Mouse (Mus musculus) heart, embryonic 10.5 days (tissue): ENCODE measurements around the gene Trafd1. TPM values are rescaled to one million over a fixed set of nuclear protein-coding genes. Genes with fewer than 3 reads are reported as not detected.

Source experiments
- DNase-seq: peaks from one replicate; pipeline ENCODE4 v3.0.0-alpha.2; 2017; ENCODE audit warnings: low spot score
- H3K27ac ChIP-seq: fragments of 300-500 bp; sonication (generic); 2 replicates; pipeline ENCODE4 v1.5.1; 2016; ENCODE audit warnings: mild to moderate bottlenecking
- H3K27me3 ChIP-seq: fragments of 300-500 bp; sonication (generic); 2 replicates; pipeline ENCODE4 v1.6.1; 2016; ENCODE audit warnings: mild to moderate bottlenecking; ENCODE audit not compliant: poor library complexity, insufficient read depth, severe bottlenecking
- H3K36me3 ChIP-seq: fragments of 300-500 bp; sonication (generic); 2 replicates; pipeline ENCODE4 v1.6.1; 2016; ENCODE audit warnings: mild to moderate bottlenecking, moderate library complexity
- H3K4me1 ChIP-seq: fragments of 300-500 bp; sonication (generic); 2 replicates; pipeline ENCODE4 v1.6.1; 2016; ENCODE audit warnings: mild to moderate bottlenecking
- H3K4me3 ChIP-seq: fragments of 300-500 bp; sonication (generic); 2 replicates; pipeline ENCODE4 v1.5.1; 2016; ENCODE audit warnings: mild to moderate bottlenecking, moderate library complexity
- H3K9me3 ChIP-seq: fragments of 300-500 bp; sonication (generic); 2 replicates; pipeline ENCODE4 v1.6.1; 2016; ENCODE audit warnings: mild to moderate bottlenecking, moderate library complexity
- WGBS: fragments of 180-500 bp; shearing (Covaris S2); methylation state at CpG from one replicate; pipeline ENCODE4 v1.1.7; 2016; 5-methylcytosine and 5-hydroxymethylcytosine counted together
- polyA plus RNA-seq: library from polyadenylated mRNA; unstranded; fragments of >200 nt; fragmentation: Nextera tagmentation; extraction: Ambion mirVana; gene quantifications from 2 replicates; pipeline ENCODE4 v1.2.1, GENCODE M21; 2016

The Trafd1 gene
- polyA plus RNA-seq, 1 experiment from 2014 or later: 71.9 TPM

- no peaks in the 10 kb centered on the region for H3K27me3 ChIP-seq
- H3K36me3 ChIP-seq: peaks cover 17% of the 10 kb centered on the region
- 10% methylated on average over 53 of the region's 53 CpGs for WGBS
- peak within 1 kb of the TSS; percentile 93 for H3K27ac ChIP-seq
- peaks cover 20% of the 10 kb centered on the region for H3K4me1 ChIP-seq
- peak; percentile 97 for DNase-seq
- peak within 1 kb of the TSS; percentile 98 for H3K4me3 ChIP-seq
- no peaks in the 10 kb centered on the region for H3K9me3 ChIP-seq
Measured at GRCm38 (mm10) chr5:121397187-121398145, 12.0 kb upstream of the Trafd1 start, which contains the start of gene Naa25. Naa25 (plus strand) TSS chr5:121397936.

GRCm38 (mm10) chr5:121395621-121396020 is 10.2 kb upstream of the Trafd1 start:
- 84% methylated on average over 5 of the region's 5 CpGs for WGBS
- H3K9me3 ChIP-seq: no peaks in the 10 kb centered on the region
- peaks cover 20% of the 10 kb centered on the region for H3K4me1 ChIP-seq
- no peak for DNase-seq
- H3K36me3 ChIP-seq: no peaks in the 10 kb centered on the region
- no peaks in the 10 kb centered on the region for H3K27me3 ChIP-seq
- H3K27ac ChIP-seq: no peak overlapping the region
- H3K4me3 ChIP-seq: no peak overlapping the region

GRCm38 (mm10) chr5:121393402-121393801 is 8.0 kb upstream of the Trafd1 start:
- Histone ChIP-seq H3K9me3 (no peaks in the 10 kb centered on the region), H3K4me3 (no peak overlapping the region), H3K27ac (no peak overlapping the region), H3K27me3 (no peaks in the 10 kb centered on the region), H3K36me3 (no peaks in the 10 kb centered on the region), H3K4me1 (peaks cover 6% of the 10 kb centered on the region; the same call in 1 of the 2 replicates)
- no peak for DNase-seq
- 77% methylated on average over 3 of the region's 3 CpGs for WGBS

- Histone ChIP-seq H3K4me3 (no peak overlapping the region), H3K27ac (no peak overlapping the region), H3K4me1 (peaks cover 6% of the 10 kb centered on the region; the same call in 1 of the 2 replicates), H3K9me3 (no peaks in the 10 kb centered on the region), H3K27me3 (no peaks in the 10 kb centered on the region), H3K36me3 (no peaks in the 10 kb centered on the region)
- DNase-seq: no peak
- WGBS: 51% methylated on average over 16 of the region's 16 CpGs
Measured at GRCm38 (mm10) chr5:121392667-121393380, 7.4 kb upstream of the Trafd1 start.

- DNase-seq: no peak
- Histone ChIP-seq H3K27ac (no peak overlapping the region), H3K4me3 (no peak overlapping the region), H3K27me3 (no peaks in the 10 kb centered on the region), H3K4me1 (no peaks in the 10 kb centered on the region; the same call in 1 of the 2 replicates), H3K9me3 (no peaks in the 10 kb centered on the region), H3K36me3 (no peaks in the 10 kb centered on the region)
Measured at GRCm38 (mm10) chr5:121389691-121390090, 4.3 kb upstream of the Trafd1 start.

- peaks cover 3% of the 10 kb centered on the region; the same call in 1 of the 2 replicates for H3K4me1 ChIP-seq
- no peak for DNase-seq
- no peaks in the 10 kb centered on the region for H3K27me3 ChIP-seq
- H3K27ac ChIP-seq: no peak overlapping the region
- H3K9me3 ChIP-seq: no peaks in the 10 kb centered on the region
- no peak overlapping the region for H3K4me3 ChIP-seq
- 72% methylated on average over 7 of the region's 7 CpGs for WGBS
- H3K36me3 ChIP-seq: no peaks in the 10 kb centered on the region
Measured at GRCm38 (mm10) chr5:121389106-121389505, 3.7 kb upstream of the Trafd1 start.

- Histone ChIP-seq H3K4me3 (no peak overlapping the region), H3K36me3 (peaks cover 12% of the 10 kb centered on the region), H3K27ac (no peak overlapping the region), H3K9me3 (no peaks in the 10 kb centered on the region), H3K4me1 (peaks cover 3% of the 10 kb centered on the region; the same call in 1 of the 2 replicates), H3K27me3 (no peaks in the 10 kb centered on the region)
- WGBS: 56% methylated on average over 4 of the region's 4 CpGs
- no peak for DNase-seq
Measured at GRCm38 (mm10) chr5:121387126-121387525, 1.7 kb upstream of the Trafd1 start.

GRCm38 (mm10) chr5:121386120-121386909 is 883 bp upstream of the Trafd1 start:
- H3K9me3 ChIP-seq: no peaks in the 10 kb centered on the region
- peak overlapping the region; percentile 52; the same call in 1 of the 2 replicates for H3K27ac ChIP-seq
- 36% methylated on average over 22 of the region's 22 CpGs for WGBS

GRCm38 (mm10) chr5:121384757-121385460 is 523 bp downstream of the Trafd1 start:
- H3K36me3 ChIP-seq: peaks cover 33% of the 10 kb centered on the region
- peak overlapping the region; percentile 71 for H3K4me3 ChIP-seq
- peak overlapping the region; percentile 93 for H3K27ac ChIP-seq
- DNase-seq: peak; percentile 89
- no peaks in the 10 kb centered on the region for H3K27me3 ChIP-seq
- H3K9me3 ChIP-seq: no peaks in the 10 kb centered on the region; the same call in 1 of the 2 replicates
- H3K4me1 ChIP-seq: peaks cover 3% of the 10 kb centered on the region; the same call in 1 of the 2 replicates
- 2% methylated on average over 39 of the region's 47 CpGs for WGBS

More at GRCm38 (mm10) chr5:121386120-121386909, 883 bp upstream of the Trafd1 start:
- Histone ChIP-seq H3K4me1 (peaks cover 3% of the 10 kb centered on the region; the same call in 1 of the 2 replicates), H3K36me3 (peaks cover 20% of the 10 kb centered on the region), H3K27me3 (no peaks in the 10 kb centered on the region), H3K4me3 (peak overlapping the region; percentile 71)
- no peak for DNase-seq

GRCm38 (mm10) chr5:121383857-121384756 is 1.3 kb downstream of the Trafd1 start:
- no peaks in the 10 kb centered on the region; the same call in 1 of the 2 replicates for H3K9me3 ChIP-seq
- peak overlapping the region; percentile 71 for H3K4me3 ChIP-seq
- DNase-seq: no peak
- H3K27me3 ChIP-seq: no peaks in the 10 kb centered on the region
- H3K4me1 ChIP-seq: peaks cover 3% of the 10 kb centered on the region; the same call in 1 of the 2 replicates
- peaks cover 41% of the 10 kb centered on the region for H3K36me3 ChIP-seq
- 60% methylated on average over 10 of the region's 10 CpGs for WGBS
- peak overlapping the region; percentile 93; the same call in 1 of the 2 replicates for H3K27ac ChIP-seq

GRCm38 (mm10) chr5:121380692-121381091 is 4.7 kb downstream of the Trafd1 start:
- Histone ChIP-seq H3K27me3 (no peaks in the 10 kb centered on the region), H3K27ac (no peak overlapping the region), H3K4me1 (peaks cover 3% of the 10 kb centered on the region; the same call in 1 of the 2 replicates), H3K9me3 (no peaks in the 10 kb centered on the region; the same call in 1 of the 2 replicates), H3K4me3 (no peak overlapping the region), H3K36me3 (peaks cover 72% of the 10 kb centered on the region)
- WGBS: 96% methylated on average over 2 of the region's 2 CpGs
- no peak for DNase-seq
